Mouse (Mus musculus) embryonic fibroblast, embryonic 13.5 days (primary cell): ENCODE measurements around the gene Zbtb38. TPM values are rescaled to one million over a fixed set of nuclear protein-coding genes. Genes with fewer than 3 reads are reported as not detected.
A peak's percentile ranks its signal among the peaks of the same experiment; 100 is the strongest.

ENCODE experiments used
- H3K27ac ChIP-seq: 2 replicates; pipeline ENCODE4 v1.5.1; 2012; ENCODE audit warnings: low read length, control low read depth, inconsistent platforms; ENCODE audit not compliant: insufficient read depth
- H3K4me1 ChIP-seq: 2 replicates; pipeline ENCODE4 v1.6.1; 2011; ENCODE audit warnings: low read length; ENCODE audit not compliant: control insufficient read depth, insufficient read depth
- H3K4me3 ChIP-seq: 2 replicates; pipeline ENCODE4 v1.5.1; 2011; ENCODE audit warnings: mild to moderate bottlenecking, control low read depth, low read length; ENCODE audit not compliant: insufficient read depth
- CTCF ChIP-seq: IDR thresholded peaks from 2 replicates; pipeline ENCODE4 v1.5.1; 2011; ENCODE audit warnings: mild to moderate bottlenecking, control low read depth, low read length, moderate library complexity, borderline replicate concordance; ENCODE audit not compliant: insufficient read depth
- POLR2A ChIP-seq: IDR thresholded peaks from 2 replicates; pipeline ENCODE4 v1.6.1; 2011; ENCODE audit warnings: low read depth, mild to moderate bottlenecking, control low read depth, low read length, moderate library complexity
- polyA plus RNA-seq: library from polyadenylated mRNA; stranded (reverse); fragments of >200 nt; gene quantifications from 2 replicates; pipeline ENCODE4 v1.2.4, GENCODE M21; 2011; ENCODE audit warnings: low read depth; ENCODE audit not compliant: missing spikeins, insufficient read length

Zbtb38 gene
- polyA plus RNA-seq, 1 experiment: 33.6 TPM

- Histone ChIP-seq H3K4me1 (peaks cover 16% of the 10 kb centered on the region), H3K4me3 (no peak overlapping the region), H3K27ac (peak overlapping the region; percentile 20)
- no peak for TF ChIP-seq POLR2A
- no peak for TF ChIP-seq CTCF
Measured at GRCm38 (mm10) chr9:96785871-96786342, 33.3 kb upstream of the Zbtb38 start.

- no peak overlapping the region for H3K4me3 ChIP-seq
- TF ChIP-seq POLR2A (no peak), CTCF (no peak)
- H3K4me1 ChIP-seq: peaks cover 16% of the 10 kb centered on the region
- peak overlapping the region; percentile 20; the same call in 1 of the 2 replicates for H3K27ac ChIP-seq
Measured at GRCm38 (mm10) chr9:96785187-96785586, 32.6 kb upstream of the Zbtb38 start.

GRCm38 (mm10) chr9:96783667-96784066 lies 31.0 kb upstream of the Zbtb38 start:
- H3K4me1 ChIP-seq: peaks cover 13% of the 10 kb centered on the region
- TF ChIP-seq POLR2A (no peak), CTCF (no peak)
- peak overlapping the region; percentile 96 for H3K27ac ChIP-seq
- no peak overlapping the region for H3K4me3 ChIP-seq

- H3K4me1 ChIP-seq: peaks cover 13% of the 10 kb centered on the region
- TF ChIP-seq POLR2A: no peak
- TF ChIP-seq CTCF: no peak
- peak overlapping the region; percentile 96 for H3K27ac ChIP-seq
- H3K4me3 ChIP-seq: no peak overlapping the region
Measured at GRCm38 (mm10) chr9:96783258-96783657, 30.6 kb upstream of the Zbtb38 start.

- Histone ChIP-seq H3K27ac (peak overlapping the region; percentile 96), H3K4me1 (peaks cover 13% of the 10 kb centered on the region), H3K4me3 (no peak overlapping the region)
- TF ChIP-seq POLR2A (no peak), CTCF (no peak)
Measured at GRCm38 (mm10) chr9:96782062-96782461, 29.4 kb upstream of the Zbtb38 start.

GRCm38 (mm10) chr9:96773146-96773545 lies 20.5 kb upstream of the Zbtb38 start:
- 0 out of 2 replicates have a peak, but pooled peaks have one; percentile 25 for TF ChIP-seq POLR2A
- no peak for TF ChIP-seq CTCF
- peak overlapping the region; percentile 75 for H3K27ac ChIP-seq
- H3K4me1 ChIP-seq: peaks cover 6% of the 10 kb centered on the region

GRCm38 (mm10) chr9:96770443-96770842 lies 17.8 kb upstream of the Zbtb38 start:
- peak overlapping the region; percentile 4; the same call in 1 of the 2 replicates for H3K27ac ChIP-seq
- no peak for TF ChIP-seq POLR2A
- peaks cover 6% of the 10 kb centered on the region for H3K4me1 ChIP-seq
- no peak overlapping the region for H3K4me3 ChIP-seq

More at GRCm38 (mm10) chr9:96773146-96773545, 20.5 kb upstream of the Zbtb38 start:
- H3K4me3 ChIP-seq: no peak overlapping the region

- Histone ChIP-seq H3K4me3 (no peak overlapping the region), H3K4me1 (peaks cover 6% of the 10 kb centered on the region), H3K27ac (no peak overlapping the region)
- no peak for TF ChIP-seq CTCF
- TF ChIP-seq POLR2A: no peak
Measured at GRCm38 (mm10) chr9:96769651-96770050, 17.0 kb upstream of the Zbtb38 start.

- TF ChIP-seq POLR2A (no peak), CTCF (no peak)
- Histone ChIP-seq H3K4me3 (no peak overlapping the region), H3K4me1 (peaks cover 6% of the 10 kb centered on the region), H3K27ac (no peak overlapping the region)
Measured at GRCm38 (mm10) chr9:96767874-96768273, 15.2 kb upstream of the Zbtb38 start.

GRCm38 (mm10) chr9:96766078-96766477 lies 13.4 kb upstream of the Zbtb38 start:
- Histone ChIP-seq H3K27ac (no peak overlapping the region), H3K4me3 (peak overlapping the region; percentile 19), H3K4me1 (peaks cover 6% of the 10 kb centered on the region)
- TF ChIP-seq POLR2A (no peak), CTCF (no peak)

- TF ChIP-seq CTCF: no peak
- peak; percentile 65 for TF ChIP-seq POLR2A
- Histone ChIP-seq H3K4me3 (peak overlapping the region; percentile 19), H3K4me1 (peaks cover 3% of the 10 kb centered on the region), H3K27ac (no peak overlapping the region)
Measured at GRCm38 (mm10) chr9:96765410-96765809, 12.8 kb upstream of the Zbtb38 start.
